Mouse (Mus musculus) hindbrain, embryonic 15.5 days (tissue): ENCODE data around the gene Tmem44. TPM values are rescaled to one million over a fixed set of nuclear protein-coding genes. Genes with fewer than 3 reads are reported as not detected.

Experiments
- ATAC-seq: fragments of 200-750 bp; cut with Nextera tagmentation; 2 replicates; pipeline ENCODE4 v1.8.0; 2017; ENCODE audit warnings: low read depth, moderate number of reproducible peaks, moderate TSS enrichment; ENCODE audit not compliant: low FRiP score
- H3K27ac ChIP-seq: fragments of 300-500 bp; sonication (generic); replicated peaks from 2 replicates; pipeline ENCODE4 v1.5.1; 2015; ENCODE audit warnings: mild to moderate bottlenecking, inconsistent platforms
- H3K27me3 ChIP-seq: fragments of 300-500 bp; sonication (generic); 2 replicates; pipeline ENCODE4 v1.6.1; 2015; ENCODE audit warnings: control low read depth, inconsistent platforms
- H3K36me3 ChIP-seq: fragments of 300-500 bp; sonication (generic); 2 replicates; pipeline ENCODE4 v1.6.1; 2015; ENCODE audit warnings: control low read depth, inconsistent platforms
- H3K4me1 ChIP-seq: fragments of 300-500 bp; sonication (generic); replicated peaks from 2 replicates; pipeline ENCODE4 v1.6.1; 2015; ENCODE audit warnings: control low read depth, inconsistent platforms
- H3K4me2 ChIP-seq: fragments of 300-500 bp; sonication (generic); 2 replicates; pipeline ENCODE4 v1.6.1; 2015; ENCODE audit warnings: moderate library complexity, mild to moderate bottlenecking, inconsistent platforms
- H3K4me3 ChIP-seq: fragments of 300-500 bp; sonication (generic); 2 replicates; pipeline ENCODE4 v1.5.1; 2015; ENCODE audit warnings: mild to moderate bottlenecking, inconsistent platforms
- H3K9ac ChIP-seq: fragments of 300-500 bp; sonication (generic); 2 replicates; pipeline ENCODE4 v1.6.1; 2015; ENCODE audit warnings: inconsistent platforms
- H3K9me3 ChIP-seq: fragments of 300-500 bp; sonication (generic); 2 replicates; pipeline ENCODE4 v1.6.1; 2016; ENCODE audit warnings: control low read depth, inconsistent platforms
- WGBS: fragments of 180-500 bp; shearing (Covaris S2); methylation state at CpG from one replicate; pipeline ENCODE4 v1.1.7; 2015; 5-methylcytosine and 5-hydroxymethylcytosine counted together
- polyA plus RNA-seq: library from polyadenylated mRNA; unstranded; fragments of >200 nt; fragmentation: Nextera tagmentation; extraction: Ambion mirVana; gene quantifications from 2 replicates; pipeline ENCODE4 v1.2.1, GENCODE M21; 2015

Tmem44 gene
- polyA plus RNA-seq, 1 experiment from 2014 or later: 72.6 TPM

DNA sequence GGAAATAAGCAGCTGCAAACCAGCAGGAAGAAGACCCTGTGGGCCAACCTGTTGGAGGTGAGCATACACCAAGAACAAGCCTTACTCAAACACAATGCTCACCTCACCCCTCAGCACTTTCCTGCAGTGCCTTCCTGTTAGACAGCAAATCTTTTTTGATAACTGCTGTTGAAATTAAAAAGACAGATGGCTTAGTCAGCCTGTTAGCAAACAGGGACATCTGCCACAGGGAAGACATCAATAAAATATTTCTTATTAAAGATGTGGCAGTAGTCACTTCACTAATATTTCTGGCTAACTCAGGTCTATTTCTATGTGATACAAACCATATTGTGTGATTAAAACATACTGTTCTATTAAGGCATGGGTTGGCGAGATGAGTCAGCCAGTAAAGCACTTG is 25.8 kb upstream of the Tmem44 start:
- no peak for ATAC-seq
- WGBS: 88% methylated on average over 1 of the region's 1 CpGs
- H3K36me3 ChIP-seq: peaks cover 84% of the 10 kb centered on the region

DNA sequence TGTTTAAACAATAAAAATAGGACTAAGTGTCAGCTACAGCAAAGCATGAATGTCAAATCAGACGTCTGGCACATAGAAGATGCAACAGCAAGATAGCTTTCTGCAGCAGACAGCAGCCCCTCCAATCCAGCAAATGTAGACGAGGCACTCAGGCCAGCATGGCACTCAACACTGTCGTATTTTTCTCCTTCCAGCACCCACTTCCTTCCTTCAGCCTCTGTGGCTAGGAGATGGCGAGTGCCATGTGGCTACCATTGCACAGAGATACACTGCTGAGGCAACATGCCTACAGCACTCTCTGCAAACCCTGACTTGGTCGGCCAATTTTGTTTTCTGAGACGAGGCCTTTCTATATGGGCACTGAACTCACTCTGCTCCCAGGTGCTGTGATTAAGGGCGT is 25.2 kb upstream of the Tmem44 start:
- H3K27me3 ChIP-seq: no peaks in the 10 kb centered on the region
- 95% methylated on average over 7 of the region's 7 CpGs for WGBS
- H3K4me1 ChIP-seq: no peaks in the 10 kb centered on the region
- ATAC-seq: no peak
- H3K9ac ChIP-seq: no peak overlapping the region
- H3K9me3 ChIP-seq: no peaks in the 10 kb centered on the region
- peaks cover 84% of the 10 kb centered on the region for H3K36me3 ChIP-seq
- no peak overlapping the region for H3K4me2 ChIP-seq
- H3K4me3 ChIP-seq: no peak overlapping the region
- H3K27ac ChIP-seq: no peak overlapping the region

More for the DNA sequence above, 25.8 kb upstream of the Tmem44 start:
- Histone ChIP-seq H3K9ac (no peak overlapping the region), H3K4me2 (no peak overlapping the region), H3K9me3 (no peaks in the 10 kb centered on the region), H3K27me3 (no peaks in the 10 kb centered on the region), H3K4me3 (no peak overlapping the region), H3K27ac (no peak overlapping the region), H3K4me1 (no peaks in the 10 kb centered on the region)

DNA sequence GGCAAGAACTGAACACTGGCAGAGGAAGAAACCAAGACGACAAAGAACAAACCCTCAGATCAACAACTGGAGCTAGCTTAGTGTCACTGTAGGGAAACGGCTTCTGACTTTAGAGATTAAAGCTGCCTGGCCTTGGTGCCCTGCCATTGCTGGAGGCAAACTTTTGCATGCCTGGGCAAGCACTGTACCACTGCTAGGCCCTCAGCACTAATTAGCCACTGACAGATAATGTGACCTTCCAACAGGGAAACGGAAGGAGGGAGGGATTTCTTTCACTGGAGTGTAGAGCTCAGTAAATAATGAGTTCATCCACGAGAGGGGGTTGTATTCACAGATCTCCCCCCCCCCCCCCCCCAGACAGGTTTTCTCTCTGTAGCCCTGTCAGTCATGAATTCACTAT is 21.6 kb upstream of the Tmem44 start:
- Histone ChIP-seq H3K27me3 (no peaks in the 10 kb centered on the region), H3K9ac (no peak overlapping the region), H3K27ac (no peak overlapping the region), H3K9me3 (no peaks in the 10 kb centered on the region), H3K4me3 (no peak overlapping the region), H3K36me3 (peaks cover 87% of the 10 kb centered on the region), H3K4me1 (no peaks in the 10 kb centered on the region), H3K4me2 (no peak overlapping the region)
- 56% methylated on average over 4 of the region's 4 CpGs for WGBS
- ATAC-seq: no peak

GRCm38 (mm10) chr16:30571378-30571777 is 20.7 kb upstream of the Tmem44 start:
- Histone ChIP-seq H3K9me3 (no peaks in the 10 kb centered on the region), H3K4me3 (no peak overlapping the region), H3K27ac (no peak overlapping the region), H3K4me1 (no peaks in the 10 kb centered on the region), H3K9ac (no peak overlapping the region), H3K27me3 (no peaks in the 10 kb centered on the region), H3K4me2 (no peak overlapping the region), H3K36me3 (peaks cover 87% of the 10 kb centered on the region)
- 94% methylated on average over 5 of the region's 5 CpGs for WGBS
- ATAC-seq: no peak

- no peaks in the 10 kb centered on the region for H3K27me3 ChIP-seq
- H3K4me2 ChIP-seq: no peak overlapping the region
- H3K36me3 ChIP-seq: peaks cover 84% of the 10 kb centered on the region
- no peaks in the 10 kb centered on the region for H3K9me3 ChIP-seq
- no peak for ATAC-seq
- no peaks in the 10 kb centered on the region for H3K4me1 ChIP-seq
- H3K9ac ChIP-seq: no peak overlapping the region
- no peak overlapping the region for H3K27ac ChIP-seq
- 90% methylated on average over 4 of the region's 4 CpGs for WGBS
- H3K4me3 ChIP-seq: no peak overlapping the region
Observed at GRCm38 (mm10) chr16:30570173-30570572, 19.5 kb upstream of the Tmem44 start.

DNA sequence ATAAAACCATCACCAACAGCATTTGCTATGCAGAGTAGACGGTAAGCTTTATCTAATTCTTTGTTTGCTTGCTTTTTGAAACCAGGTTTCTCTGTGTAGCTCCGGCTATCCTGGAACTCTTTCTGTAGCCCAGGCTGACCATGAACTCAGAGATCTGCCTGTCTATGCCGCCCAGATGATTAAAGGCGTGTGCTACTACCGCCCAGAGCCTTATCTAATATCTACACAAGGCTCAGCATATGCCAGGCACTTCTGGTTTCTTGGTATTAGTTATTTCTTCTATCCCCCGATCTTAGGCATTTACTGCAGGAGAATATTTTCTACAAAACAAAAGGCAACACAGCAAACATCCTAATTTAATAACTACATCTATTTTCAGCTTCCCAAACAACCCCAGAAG is 15.0 kb upstream of the Tmem44 start:
- Histone ChIP-seq H3K4me1 (no peaks in the 10 kb centered on the region), H3K9ac (no peak overlapping the region), H3K27ac (no peak overlapping the region), H3K4me2 (no peak overlapping the region), H3K36me3 (peaks cover 91% of the 10 kb centered on the region), H3K27me3 (no peaks in the 10 kb centered on the region), H3K4me3 (no peak overlapping the region), H3K9me3 (no peaks in the 10 kb centered on the region)
- 96% methylated on average over 6 of the region's 6 CpGs for WGBS
- ATAC-seq: no peak

DNA sequence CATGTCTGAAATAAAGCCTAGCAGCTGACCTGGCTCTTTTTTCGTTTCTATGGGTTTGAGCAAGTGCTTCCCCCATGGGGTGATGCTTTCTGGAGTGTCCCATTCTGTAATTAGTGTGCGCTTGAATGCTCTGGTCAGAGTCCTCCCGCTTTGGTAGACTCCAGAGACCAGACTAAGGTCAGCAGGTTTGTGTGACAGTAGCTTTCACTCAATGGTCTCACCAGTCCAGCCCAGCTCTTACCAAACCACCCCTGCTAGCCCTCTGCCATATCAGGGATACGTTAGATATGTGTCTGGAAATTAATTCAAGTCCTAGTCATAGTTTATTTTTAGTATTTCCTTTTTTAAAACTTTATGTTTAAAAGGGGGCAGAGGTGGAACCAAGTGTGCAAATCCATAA is 10.0 kb upstream of the Tmem44 start:
- no peak for ATAC-seq
- 90% methylated on average over 4 of the region's 4 CpGs for WGBS
- H3K9me3 ChIP-seq: no peaks in the 10 kb centered on the region
- no peaks in the 10 kb centered on the region for H3K27me3 ChIP-seq
- H3K9ac ChIP-seq: no peak overlapping the region
- H3K36me3 ChIP-seq: peaks cover 78% of the 10 kb centered on the region
- H3K4me1 ChIP-seq: no peaks in the 10 kb centered on the region
- no peak overlapping the region for H3K4me2 ChIP-seq
- no peak overlapping the region for H3K27ac ChIP-seq
- H3K4me3 ChIP-seq: no peak overlapping the region

- ATAC-seq: no peak
- Histone ChIP-seq H3K27ac (no peak overlapping the region), H3K4me3 (no peak overlapping the region), H3K27me3 (no peaks in the 10 kb centered on the region), H3K9ac (no peak overlapping the region), H3K9me3 (no peaks in the 10 kb centered on the region), H3K36me3 (peaks cover 67% of the 10 kb centered on the region), H3K4me2 (no peak overlapping the region), H3K4me1 (no peaks in the 10 kb centered on the region)
- 92% methylated on average over 5 of the region's 5 CpGs for WGBS
Observed at GRCm38 (mm10) chr16:30559312-30559992, 8.8 kb upstream of the Tmem44 start.

DNA sequence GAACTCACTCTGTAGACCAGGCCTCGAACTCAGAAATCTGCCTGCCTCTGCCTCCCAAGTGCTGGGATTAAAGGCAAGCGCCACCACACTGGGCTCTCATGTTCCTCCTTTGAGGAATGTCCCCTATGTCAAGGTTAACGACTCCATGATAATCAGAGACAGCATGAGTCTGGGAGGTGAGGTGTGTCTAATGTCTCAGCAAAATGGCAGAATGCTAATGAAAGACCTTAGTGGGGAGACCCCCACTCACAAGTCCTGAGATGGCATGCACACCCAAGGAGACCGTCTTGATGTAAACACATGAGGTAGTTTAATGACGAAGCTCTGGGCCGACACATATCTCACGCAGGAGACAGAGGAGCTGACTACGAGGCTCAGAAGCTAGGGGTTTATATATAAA is 3.5 kb upstream of the Tmem44 start:
- peaks cover 16% of the 10 kb centered on the region for H3K36me3 ChIP-seq
- WGBS: 96% methylated on average over 8 of the region's 8 CpGs
- H3K4me3 ChIP-seq: no peak overlapping the region
- H3K27me3 ChIP-seq: no peaks in the 10 kb centered on the region
- H3K4me1 ChIP-seq: peaks cover 13% of the 10 kb centered on the region
- no peak for ATAC-seq
- H3K9me3 ChIP-seq: no peaks in the 10 kb centered on the region
- H3K9ac ChIP-seq: no peak overlapping the region
- H3K4me2 ChIP-seq: no peak overlapping the region
- H3K27ac ChIP-seq: no peak overlapping the region

GRCm38 (mm10) chr16:30552621-30553338 is 2.1 kb upstream of the Tmem44 start:
- H3K4me2 ChIP-seq: no peak overlapping the region
- peaks cover 26% of the 10 kb centered on the region for H3K4me1 ChIP-seq
- 22% methylated on average over 11 of the region's 11 CpGs for WGBS
- no peaks in the 10 kb centered on the region for H3K27me3 ChIP-seq
- no peak overlapping the region for H3K9ac ChIP-seq
- peak; percentile 63 for ATAC-seq
- H3K36me3 ChIP-seq: peaks cover 10% of the 10 kb centered on the region
- no peaks in the 10 kb centered on the region for H3K9me3 ChIP-seq
- peak overlapping the region; percentile 77 for H3K27ac ChIP-seq
- no peak overlapping the region for H3K4me3 ChIP-seq

DNA sequence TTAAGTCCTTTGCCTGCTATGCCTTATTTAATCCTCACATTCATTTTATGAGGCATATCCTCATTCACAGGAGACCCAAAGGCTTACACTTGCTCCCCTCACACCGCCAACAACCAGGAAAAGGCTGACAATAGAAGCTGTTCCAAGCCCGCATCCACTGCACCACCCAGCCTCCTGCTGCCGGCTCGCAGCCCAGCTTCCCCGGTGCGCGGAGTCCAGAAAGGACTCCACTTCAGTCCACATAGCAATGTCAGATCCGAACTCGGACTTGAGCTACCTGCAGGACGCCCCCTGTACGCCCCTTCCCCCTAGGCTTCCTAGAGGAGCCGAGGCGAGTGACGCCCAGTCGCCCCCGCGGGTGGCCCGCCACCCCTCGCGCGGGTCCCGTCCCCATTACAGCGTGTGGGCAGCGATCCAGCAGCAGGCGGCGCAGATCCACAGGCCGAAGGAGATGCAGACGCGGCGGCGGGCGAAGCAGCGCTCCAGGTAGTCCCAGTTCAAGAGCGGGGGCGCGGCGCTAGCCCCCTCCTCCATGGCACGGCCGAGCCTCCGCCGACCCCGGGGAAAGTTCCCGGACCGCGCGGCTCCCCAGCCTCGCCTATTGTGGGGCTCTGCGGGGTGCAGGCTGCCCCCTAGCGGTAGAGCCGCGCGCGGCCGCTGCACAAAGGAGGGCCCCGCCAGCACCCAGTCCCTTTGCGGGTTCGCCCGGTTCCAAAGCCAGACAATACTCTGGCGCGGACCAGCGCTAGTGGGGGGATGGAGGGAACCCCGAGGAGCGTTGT is 485 bp downstream of the Tmem44 start:
- under 1% methylated on average over 56 of the region's 63 CpGs for WGBS
- ATAC-seq: peak; percentile 87

DNA sequence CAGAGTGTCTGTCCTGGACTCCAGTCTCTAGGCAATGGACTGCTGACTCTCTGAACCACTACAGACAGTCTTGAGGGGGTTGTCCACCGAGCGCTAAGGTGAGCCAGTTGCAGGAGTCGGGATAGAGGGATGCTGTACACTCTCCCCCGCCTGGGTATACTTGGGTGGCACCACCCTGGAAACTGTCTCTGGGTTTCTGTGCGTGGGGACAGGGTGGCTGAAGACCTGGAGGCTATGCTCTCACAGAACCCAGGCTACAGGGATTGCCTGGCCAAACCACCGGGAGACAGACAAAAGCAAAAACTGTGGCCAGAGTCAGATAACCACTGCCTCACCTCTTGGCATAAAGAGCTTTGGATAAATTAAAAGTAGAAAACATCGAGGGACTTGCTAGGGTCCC is 1.1 kb downstream of the Tmem44 start:
- no peak for ATAC-seq
- WGBS: 72% methylated on average over 7 of the region's 7 CpGs
- Histone ChIP-seq H3K27me3 (no peaks in the 10 kb centered on the region), H3K4me3 (peak overlapping the region; percentile 56), H3K9me3 (no peaks in the 10 kb centered on the region), H3K9ac (peak overlapping the region; percentile 76), H3K36me3 (peaks cover 25% of the 10 kb centered on the region), H3K4me2 (peak overlapping the region; percentile 72), H3K4me1 (peaks cover 28% of the 10 kb centered on the region), H3K27ac (peak overlapping the region; percentile 87; the same call in 1 of the 2 replicates)

More for the DNA sequence above, 485 bp downstream of the Tmem44 start:
- H3K4me2 ChIP-seq: peak overlapping the region; percentile 72
- H3K9me3 ChIP-seq: no peaks in the 10 kb centered on the region
- peak overlapping the region; percentile 76 for H3K9ac ChIP-seq
- H3K27me3 ChIP-seq: no peaks in the 10 kb centered on the region
- H3K27ac ChIP-seq: peak overlapping the region; percentile 87
- H3K4me3 ChIP-seq: peak overlapping the region; percentile 56
- peaks cover 20% of the 10 kb centered on the region for H3K36me3 ChIP-seq
- H3K4me1 ChIP-seq: peaks cover 28% of the 10 kb centered on the region
